Mouse (Mus musculus): Measurements from ENCODE around the gene Gm34653.

DNA sequence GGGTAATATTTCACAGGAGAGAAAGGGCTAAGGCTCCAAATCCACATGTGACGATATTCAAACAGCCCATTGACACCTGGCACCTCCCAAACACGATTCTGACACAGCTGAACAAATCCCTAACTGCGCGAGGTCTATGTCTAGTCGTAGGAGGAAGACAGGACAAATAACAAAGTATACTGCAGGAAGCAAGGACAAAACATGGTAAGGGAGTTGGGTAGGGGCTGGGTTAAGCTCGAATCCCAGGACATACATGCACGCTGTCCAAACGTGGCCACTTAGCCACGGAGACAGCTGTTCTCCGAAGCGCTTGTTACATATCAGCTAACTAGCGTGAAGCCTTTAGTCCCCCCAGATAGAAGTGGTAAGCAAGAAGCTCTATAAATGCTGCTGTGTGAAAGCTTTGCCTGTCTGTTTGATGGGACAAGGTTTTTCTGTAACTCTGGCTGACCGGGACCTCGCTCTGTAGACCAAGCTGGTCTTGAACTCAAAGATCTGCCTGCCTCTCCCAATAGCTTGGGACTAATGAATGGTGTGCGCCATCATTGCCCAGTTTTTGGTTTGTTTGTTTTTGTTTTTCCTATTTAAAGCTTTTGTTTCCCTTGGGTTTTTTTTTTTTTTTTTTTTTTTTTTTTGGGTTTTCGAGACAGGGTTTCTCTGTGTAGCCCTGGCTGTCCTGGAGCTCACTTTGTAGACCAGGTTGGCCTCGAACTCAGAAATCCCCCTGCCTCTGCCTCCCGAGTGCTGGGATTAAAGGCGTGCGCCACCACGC is 6.2 kb upstream of the Gm34653 start:
- TF ChIP-seq CTCF (conservative IDR thresholded peaks at IDR 0.05; ENCODE audit: low read length) (no peak), NANOG (IDR thresholded peaks at IDR 0.05; ENCODE audit: borderline replicate concordance, low read length) (no peak)
